Mouse (Mus musculus) heart, adult 11 months (tissue): ENCODE measurements around the gene Sstr2.

Source experiments
- DNase-seq: peaks from one replicate; pipeline ENCODE4 v3.0.0; 2022

Gene Sstr2

DNA sequence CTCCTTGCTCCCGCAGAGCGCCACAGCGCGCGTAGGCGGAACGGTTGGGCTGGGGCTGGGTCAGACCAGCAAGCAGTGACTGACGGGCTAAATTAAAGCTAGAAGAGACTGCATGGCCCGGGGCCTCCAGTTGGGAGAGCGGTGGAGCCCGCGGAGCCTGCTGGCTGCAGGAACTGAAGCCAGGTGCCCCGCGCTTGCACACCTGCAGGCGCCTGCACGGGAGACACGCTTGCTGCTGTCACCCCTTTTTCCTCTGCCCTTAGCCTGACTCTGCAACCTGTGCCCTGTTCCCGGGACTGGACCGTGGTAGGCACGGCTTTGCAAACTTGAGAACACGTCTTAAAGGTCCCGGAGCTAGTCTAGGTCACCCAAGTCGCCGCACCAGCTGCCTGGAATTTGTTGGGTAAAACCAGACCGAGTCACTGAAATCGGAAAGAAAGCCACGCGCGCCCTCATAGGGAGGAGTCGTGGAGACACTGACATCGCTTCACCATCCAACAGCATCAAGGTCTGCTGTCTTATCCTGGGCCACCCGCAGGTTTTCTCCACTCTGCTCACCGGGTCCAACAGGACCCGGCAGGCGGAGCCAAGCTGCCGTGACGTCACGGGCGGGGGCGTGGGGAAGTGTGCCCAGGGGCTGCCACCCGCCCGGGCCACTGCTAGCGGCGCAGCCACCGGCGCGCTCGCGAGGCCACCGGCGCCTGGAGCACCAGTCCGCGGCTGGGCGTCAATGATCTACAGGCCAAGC lies at the start of gene Sstr2:
Gene Sstr2 (plus strand): TSS at position 671 of the 748 bp plus-strand sequence.
- DNase-seq, result peak; percentile 92

DNA sequence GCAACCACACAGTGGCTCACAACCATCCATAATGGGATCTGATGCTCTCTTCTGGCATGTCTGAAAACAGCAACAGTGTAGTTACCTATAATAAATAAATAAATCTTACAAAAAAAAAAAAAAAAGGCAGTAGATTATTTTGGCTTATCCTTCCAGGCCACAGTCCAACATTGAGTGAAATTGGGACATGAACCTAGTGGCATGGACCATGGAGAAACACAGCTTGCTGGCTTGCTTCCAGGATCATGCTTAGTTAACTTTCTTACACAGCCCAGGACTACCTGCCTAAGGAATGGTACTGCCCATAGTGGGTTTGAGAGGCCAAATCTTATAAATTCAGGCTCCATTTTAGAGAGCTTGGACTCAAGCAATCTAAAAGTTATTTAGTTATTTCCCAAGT lies 47.5 kb upstream of the Sstr2 start:
- no peak for DNase-seq

DNA sequence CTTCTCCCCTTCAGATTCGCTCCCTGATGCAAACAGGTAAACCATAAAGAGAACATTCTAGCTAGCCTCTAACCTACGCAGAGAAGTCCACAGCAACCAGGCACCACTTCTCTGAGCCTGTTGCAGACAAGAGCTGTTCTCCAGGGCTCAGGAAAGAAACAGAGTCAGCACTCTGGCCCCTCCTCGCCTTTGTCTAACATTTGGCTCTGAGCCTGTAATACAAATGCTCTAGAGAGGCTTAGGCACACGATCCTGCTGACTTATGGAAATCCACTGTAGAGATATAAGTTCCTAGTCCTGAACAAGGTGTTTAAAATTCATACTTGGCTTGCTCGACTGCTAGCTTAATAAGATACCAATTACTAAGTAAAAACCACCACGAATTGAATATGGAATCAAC lies 46.5 kb upstream of the Sstr2 start:
- no peak for DNase-seq

DNA sequence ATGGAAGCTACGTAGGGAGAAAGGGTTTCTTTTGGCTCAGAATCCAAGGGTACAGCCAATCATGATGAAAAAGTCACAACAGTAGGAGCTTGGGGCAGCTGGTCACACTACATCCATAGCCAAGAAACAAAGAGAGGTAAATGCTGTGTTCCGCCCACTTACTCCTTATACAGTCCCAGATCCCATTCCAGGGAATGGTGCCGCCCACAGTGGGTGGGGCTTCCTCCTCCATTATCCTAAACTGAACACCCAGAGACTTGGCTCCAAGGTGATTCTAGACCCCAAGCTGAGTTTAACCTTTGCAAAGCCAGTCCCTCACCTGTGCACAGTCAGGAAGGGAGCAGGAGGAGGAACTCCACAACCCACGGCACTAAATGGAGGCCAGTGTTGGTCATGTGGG lies 41.9 kb upstream of the Sstr2 start:
- DNase-seq, result no peak

DNA sequence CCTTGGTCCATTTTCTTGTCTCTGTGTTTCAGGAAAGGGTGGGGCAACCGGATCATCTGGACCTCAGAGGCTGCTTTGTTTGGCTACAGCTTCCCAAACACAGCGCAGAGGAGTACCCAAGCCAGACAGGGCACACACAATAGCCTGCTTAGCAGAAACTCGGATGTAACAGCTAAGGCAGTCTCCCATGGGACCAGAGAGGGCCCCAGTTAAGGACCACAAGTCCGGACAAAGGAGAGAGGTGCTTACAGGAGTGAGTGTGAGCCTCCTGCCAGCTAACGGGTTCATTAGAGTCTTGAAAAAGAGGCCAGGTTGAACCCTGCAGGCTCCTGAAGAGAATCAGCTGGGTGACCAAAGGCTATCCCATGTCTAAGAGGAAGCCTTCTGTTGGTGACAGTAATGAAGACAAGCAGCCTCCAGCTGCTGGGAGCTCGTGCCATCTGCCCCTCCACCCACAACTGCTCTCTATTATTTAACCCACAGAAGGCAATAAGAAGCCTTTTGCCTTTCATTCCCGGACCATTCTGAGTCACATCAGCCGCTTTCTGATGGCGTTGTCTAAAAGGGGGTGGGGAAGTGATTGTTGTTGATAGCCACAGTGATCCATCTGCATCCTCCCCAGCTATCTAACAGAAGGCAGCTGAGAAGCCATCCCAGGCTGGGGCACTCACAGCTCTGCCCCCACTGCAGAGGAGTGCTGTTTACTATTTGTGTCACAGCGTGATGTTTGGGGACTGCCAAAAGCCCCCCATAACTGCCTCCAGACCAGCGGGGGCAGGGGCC lies 35.1 kb upstream of the Sstr2 start:
- peak; percentile 90 for DNase-seq

DNA sequence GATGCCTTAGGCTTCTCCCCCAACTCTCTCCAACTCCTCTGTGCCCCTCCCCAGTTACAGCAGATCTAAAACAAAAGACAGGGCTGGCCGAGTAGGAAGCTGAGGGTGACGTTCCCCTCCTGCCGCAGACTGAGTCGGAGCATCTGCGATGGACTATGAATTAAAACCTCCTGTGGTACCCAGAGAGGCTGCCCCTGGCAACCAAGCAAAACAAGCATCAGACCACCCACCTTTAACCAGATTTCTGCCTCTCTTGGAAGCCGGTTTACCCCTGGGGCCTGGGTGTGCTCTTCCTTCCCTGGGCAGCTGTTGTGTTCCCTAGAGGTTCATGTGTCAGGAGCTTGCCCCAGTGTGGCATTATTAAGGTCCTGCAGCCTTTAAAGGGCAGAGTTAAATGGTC lies 32.7 kb upstream of the Sstr2 start:
- DNase-seq, result no peak

DNA sequence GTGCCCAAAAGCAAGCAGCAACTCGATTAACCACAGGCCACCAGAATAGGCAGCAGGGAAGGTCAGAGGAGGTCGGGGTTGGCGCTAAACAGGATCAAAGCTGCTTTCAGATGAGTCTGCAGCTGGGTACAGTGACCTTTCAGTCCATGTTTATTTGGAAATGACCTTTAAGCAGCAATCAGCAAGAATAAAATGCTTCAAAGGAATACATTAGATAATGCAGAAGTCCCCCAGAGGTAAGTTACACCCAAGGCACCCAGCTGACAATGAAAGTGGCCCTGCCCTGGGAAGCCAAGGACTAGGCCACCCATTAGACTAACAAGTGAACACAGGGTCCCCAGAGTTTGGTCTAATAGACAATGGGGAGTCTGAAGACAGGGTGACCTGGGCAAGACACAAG lies 30.2 kb upstream of the Sstr2 start:
- no peak for DNase-seq

DNA sequence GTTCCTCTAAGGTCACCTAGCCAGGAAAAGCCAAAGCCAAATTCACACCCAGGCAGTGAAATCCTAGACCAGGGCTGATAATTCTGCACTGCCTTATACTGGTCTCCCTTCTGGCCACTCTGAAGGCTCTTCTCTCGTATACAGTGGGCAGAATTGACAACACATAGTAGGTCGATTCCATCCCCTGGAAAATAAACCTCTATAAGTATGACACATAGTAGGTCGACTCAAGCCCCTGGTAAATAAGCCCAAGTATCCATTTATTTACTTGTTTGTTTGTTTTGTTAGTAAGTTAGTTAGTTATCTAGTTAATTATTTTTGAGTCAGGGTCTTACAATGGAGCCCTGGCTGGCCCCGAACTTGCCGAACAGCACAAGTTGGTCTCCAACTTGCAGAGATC lies 24.0 kb upstream of the Sstr2 start:
- DNase-seq, result no peak

DNA sequence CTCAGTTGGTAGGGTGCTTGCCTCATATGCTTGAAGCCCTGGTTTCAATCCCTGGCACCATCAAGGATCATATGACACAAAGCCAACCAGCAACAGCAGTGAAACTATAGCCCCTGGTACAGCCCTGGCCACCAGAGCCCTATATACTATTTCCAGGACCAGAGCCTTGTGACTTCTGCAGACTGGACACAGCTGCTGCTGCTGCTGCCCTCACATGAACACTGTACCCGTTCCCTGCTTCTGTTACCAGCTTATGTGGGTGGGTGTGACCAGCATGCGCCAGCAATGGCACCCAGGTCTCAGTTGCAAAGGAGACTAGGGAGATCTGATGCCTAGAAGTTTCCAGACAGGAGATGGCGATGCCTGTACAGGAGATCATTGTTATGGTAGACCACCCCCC lies 21.5 kb upstream of the Sstr2 start:
- DNase-seq, result no peak

DNA sequence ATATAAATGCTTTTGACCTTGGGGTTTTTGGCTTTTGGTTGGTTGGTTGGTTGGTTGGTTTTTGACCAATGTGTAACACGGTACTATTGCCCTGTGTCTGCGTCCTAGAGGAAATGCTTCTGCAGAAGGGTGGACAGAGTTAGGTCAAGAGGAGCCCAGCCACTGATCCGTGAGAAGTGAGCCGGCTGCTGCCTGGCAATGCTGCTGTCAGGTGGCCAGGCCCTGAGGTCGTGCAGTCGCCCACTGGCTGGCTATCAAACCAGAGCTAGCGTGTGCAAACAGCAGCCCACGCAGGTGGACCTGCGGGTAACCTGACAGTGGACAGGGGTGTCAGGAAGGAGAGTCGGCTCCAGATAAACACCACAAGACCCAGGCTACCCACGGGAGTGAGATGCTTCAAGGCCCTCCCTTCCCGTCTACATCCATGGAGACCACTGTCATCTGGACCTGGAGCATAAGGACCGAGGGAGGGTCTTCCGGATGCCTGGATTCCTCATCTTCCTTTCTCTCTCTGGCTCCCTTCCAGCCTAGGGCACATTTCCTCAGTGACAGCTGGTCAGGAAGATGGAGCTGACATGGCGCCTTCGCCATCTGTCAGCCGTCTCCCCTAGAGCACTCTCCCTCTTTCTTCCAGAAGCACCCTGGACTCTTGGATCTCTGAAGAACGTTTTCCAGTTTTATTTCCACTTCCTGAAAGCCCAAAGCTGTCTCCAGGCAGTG lies 18.5 kb upstream of the Sstr2 start:
- no peak for DNase-seq

DNA sequence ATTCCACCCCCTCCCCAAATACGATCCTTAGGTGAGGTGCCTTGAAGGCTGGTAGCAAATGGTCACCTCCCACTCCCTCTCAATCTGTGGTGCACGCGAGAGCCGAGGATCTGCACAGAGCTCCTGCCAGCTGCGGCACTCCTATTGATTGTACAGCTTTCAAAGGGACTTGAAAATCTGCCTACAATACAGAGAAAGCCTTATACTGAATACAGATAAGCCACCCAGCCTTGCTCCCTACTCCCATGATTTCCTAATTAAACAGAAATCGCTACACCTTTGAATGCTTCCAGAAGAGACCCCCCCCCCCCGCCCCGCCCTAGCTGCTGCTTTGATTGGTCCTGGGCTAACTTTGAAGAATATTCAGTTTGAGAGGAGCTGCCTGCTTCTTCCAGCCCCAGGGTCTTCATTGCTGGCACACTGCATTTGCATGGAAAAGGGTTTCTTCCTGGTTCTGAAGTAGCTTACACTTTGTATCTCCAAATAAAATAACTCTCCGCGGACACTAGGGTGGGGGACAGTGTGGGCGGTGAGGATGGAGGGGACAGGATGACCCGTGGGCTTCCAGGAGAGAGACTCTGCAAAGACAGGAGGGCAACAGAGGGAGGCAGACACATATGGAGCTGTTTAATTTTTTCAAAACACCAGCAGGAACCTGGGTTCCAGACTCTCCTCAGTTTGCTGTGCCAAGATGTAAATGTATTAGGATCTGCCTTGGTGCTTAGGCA lies 17.4 kb upstream of the Sstr2 start:
- DNase-seq, result no peak

DNA sequence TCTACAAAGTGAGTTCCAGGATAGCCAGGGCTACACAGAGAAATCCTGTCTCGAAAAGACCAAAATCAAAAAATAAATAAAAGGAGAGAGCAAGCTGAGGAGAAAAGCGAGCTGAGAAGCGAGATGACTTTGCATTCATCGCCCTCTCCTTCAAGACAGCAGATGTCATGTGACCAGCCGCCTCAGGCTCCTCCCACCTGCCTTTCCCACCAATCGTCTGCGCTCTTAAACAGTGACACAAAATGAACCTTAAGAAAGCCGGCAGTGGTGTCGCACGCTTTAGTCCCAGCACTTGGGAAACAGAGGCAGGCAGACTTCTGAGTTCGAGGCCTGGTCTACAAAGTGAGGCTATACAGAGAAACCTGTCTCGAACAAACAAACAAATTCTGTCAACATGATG lies 11.6 kb upstream of the Sstr2 start:
- no peak for DNase-seq

DNA sequence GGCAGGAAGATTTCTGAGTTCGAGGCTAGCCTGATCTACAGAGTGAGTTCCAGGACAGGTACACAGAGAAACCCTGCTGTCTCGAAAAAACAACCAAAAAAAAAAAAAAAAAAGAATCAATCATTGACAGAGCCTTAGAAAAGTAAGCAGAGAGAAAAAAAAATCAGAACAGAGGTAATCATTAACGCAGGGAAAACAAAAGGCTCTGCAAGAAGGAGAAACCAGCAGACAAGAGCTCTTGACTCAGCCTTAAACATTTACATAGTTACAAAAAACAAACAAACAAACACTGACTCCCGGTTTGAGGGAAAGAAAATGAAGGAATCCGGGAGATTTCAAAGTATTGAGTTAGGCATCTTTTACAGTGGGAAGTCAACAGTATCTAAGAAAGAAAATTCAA lies 9.6 kb upstream of the Sstr2 start:
- no peak for DNase-seq

DNA sequence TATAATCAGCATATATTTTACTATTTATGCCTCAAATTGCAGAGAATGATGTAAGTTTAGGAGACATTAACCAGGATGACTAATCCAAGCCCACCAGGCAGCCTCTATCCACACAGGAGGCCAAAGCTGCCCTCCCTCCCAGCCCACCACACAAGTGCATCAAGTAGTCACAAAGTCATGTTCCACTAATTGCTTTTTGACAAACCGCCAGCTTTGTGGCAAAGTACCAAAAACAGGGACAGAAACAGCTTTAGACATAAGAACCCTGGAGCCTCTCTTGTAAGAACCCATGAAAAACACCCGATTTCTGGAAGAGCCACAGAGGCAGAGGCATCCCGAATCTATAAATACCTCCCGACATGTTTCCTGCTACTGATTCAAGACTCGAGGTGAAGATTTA lies 8.9 kb upstream of the Sstr2 start:
- DNase-seq, result no peak

DNA sequence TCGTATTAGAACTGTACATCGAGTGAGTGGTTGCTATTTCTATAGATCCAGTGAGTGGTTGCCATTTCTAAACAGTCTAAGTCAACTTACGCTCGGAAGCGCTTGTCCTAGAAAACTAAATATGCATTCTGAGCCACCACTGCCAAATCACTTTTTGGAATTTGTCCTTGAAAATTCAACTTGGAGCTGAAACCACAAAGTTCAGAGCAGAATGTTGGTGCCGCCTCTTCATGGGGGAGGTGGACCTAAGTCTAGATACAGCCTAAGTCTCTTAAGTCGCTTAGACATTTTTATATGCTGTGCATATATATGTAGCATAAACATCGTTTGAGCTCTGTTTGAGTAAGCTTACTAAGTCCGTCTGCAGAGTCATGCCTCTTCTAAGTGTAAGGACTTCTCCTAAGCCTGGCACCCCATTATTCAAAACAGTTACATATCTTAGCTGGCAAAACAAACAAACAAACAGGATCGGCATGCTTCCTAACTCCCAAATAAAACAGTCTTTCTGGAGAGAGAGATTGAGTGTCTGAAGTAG lies 8.0 kb upstream of the Sstr2 start:
- no peak for DNase-seq

DNA sequence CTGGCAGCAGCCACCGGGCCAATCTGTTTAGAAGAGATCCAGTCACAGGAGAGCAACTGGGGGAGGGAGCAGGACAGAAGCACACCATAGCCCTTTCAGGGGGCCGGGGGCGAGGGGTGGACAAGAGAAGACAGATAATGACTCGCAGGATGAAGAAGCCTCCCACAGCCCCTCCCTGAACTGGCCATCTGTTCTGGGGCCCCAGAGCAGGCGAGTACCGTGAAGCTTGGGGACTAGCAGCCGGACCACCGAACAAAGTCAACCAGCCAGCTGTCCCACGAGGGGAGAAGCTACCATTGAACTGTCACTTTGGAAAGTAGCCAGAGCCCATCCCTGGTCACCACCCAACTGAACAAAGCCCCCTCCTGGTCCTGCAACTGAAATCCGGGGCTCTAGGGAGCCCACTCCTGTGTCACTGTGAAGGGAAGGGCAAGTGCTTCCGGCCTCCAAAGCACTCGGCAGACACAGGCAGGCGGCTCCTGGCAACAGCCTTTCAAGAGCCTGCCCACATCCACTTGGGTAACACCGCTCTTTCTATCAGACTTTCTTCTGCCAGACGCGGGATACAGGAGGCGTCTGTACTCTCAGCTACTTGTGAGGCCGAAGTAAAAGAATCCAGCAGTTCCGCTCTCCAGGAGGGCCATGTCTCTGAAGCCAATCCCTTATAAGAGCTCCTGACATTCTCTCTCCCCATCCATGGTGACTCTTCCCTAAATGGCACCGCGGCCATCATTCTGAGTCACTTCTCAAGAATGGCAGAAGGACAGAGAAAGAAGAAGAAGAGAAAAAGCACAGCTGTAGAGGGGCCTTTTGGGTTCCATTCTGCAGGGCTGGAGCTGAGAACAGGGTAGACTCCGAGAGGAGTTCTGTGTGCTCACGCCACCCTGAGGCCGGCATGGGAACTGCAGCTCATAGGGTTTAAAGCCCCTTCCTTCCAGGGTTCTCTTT lies 7.2 kb upstream of the Sstr2 start:
- DNase-seq, result no peak

DNA sequence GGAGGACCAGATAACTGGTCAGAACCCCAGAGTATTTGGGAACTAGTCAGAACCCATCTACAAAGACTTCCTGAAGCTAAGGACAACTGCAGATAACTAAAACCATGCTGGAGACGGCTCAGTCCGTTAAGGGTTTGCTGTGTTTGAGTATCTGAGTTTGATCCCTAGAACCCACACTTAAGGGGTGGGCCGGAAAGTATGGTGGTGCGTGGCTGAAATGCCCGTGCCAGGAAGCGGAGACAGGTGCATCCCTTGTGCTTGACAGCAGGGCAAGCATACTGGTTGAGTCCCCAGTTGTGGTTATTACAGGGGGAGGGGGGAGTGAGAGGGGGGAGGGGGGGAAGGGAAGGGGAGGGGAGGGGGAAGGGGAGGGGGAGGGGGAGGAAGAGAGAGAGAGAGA lies 4.7 kb upstream of the Sstr2 start:
- no peak for DNase-seq

DNA sequence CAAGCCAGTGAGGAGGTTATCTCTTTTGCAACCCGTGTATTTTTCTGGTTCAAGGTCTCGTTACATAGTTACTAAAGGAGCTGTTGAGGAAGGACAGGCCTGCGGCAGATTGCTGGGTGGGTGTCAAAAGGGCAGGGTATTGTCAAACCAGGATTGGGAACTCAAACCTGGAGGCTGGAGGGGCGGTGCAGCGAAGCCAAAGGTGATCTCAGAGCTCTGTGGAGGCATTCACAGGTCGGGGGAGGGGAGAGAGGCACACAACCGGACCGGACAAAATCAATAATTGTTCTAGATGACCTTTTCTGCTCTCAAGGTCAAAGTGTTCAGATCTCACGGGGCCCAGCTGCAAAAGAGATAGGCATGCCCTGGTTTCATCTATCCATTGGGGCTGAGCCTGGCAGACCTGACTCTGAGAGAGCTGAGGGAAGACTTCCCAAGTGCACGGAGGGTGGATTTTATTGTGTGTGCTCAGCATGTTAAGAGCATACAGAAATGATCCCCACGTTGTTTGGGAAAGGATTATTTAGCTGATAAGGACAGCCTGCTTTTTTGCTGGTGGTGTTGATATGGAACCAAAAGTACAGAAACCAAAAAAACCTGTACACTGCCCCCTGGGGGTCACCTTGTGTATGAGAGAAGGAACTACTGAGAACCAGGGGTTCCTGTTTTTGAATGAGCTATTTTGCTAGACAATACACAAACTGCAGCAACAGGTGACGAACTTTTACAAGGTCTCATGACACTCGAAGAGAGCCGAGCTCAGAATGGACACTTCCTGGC lies 1.8 kb upstream of the Sstr2 start:
- DNase-seq, result no peak

DNA sequence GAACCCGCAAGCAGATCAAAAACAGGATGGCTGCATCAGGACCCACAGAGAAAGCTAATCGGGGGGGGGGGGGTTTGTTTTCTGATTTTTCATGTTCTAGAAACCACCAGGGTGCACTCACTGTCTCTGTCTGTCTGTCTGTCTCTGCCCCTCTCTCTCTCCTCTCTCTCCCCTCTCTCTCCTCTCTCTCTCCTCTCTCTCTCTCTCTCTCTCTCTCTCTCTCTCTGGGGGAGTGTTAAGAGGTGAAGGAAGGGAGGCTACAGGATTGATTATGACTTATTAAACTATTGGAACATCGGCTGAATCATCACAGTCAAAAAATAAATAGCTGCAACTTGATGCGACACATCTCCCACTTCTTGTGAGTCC lies 855 bp upstream of the Sstr2 start:
- DNase-seq, result no peak

DNA sequence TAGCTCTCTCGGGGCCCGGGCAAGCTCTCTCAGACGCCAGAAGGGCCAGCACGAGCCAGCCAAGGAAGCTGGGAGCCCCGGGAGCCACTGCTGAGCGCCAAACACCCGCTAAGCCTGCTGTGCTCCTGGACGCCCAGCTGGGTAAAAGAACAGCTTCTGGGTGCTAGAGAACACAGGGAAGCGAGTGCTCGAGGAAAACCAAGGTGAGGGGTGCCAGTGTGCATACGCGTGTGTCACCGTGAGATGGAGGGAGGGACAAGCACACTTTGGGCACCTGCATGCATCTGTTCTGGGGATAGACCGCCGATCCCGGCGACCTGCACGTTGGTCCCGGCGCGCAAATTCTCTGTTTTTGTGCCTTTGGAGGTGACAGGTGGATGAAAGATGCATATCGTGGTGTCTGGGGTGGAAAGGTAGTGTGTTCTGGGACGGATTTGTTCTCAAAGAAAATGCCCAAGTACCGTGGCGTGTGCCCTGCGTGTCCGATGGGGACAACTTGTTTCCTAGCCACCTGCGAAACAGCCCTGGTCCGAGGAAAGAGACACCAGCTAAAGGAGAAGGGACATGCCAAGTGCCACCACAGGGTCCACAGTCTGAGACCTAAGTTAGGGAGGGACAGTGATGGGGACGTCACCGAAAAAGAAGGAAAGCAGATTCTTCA lies 408 bp downstream of the Sstr2 start:
- DNase-seq, result no peak
